Comparison of ENCODE assay signal across 35 mouse cellular contexts in genomic region chr17:91388521-91388920, GRCm38 (mm10).
"Had no signal": no experiment of that assay in that cellular context is flagged by ENCODE, and none has a peak within 500 bp of the region (broad histone marks: within the 10 kb centered on the region; RNA-seq: fewer than 3 reads in every experiment).

No protein-coding gene starts in this region.

- H3K4me2 ChIP-seq: heart, embryonic 11.5 days; heart, embryonic 12.5 days; heart, embryonic 13.5 days; heart, embryonic 15.5 days; hindbrain, embryonic 12.5 days; hindbrain, embryonic 13.5 days; hindbrain, embryonic 14.5 days; hindbrain, embryonic 15.5 days; intestine, embryonic 15.5 days; kidney, embryonic 15.5 days had no signal

- H3K36me3 ChIP-seq: heart, embryonic 12.5 days; heart, embryonic 13.5 days; heart, embryonic 15.5 days; hindbrain, embryonic 10.5 days; hindbrain, embryonic 12.5 days; hindbrain, embryonic 13.5 days; hindbrain, embryonic 15.5 days; intestine, embryonic 15.5 days; kidney, embryonic 15.5 days had no signal

- ATAC-seq: hindbrain, embryonic 16.5 days; hindbrain, postnatal 0 days; inflammation-experienced regulatory T-cells, adult 6 months; intestine, embryonic 15.5 days; intestine, embryonic 16.5 days; intestine, postnatal 0 days had no signal

- H3K9me3 ChIP-seq: heart, embryonic 12.5 days; heart, embryonic 13.5 days; heart, embryonic 15.5 days; hindbrain, embryonic 10.5 days; hindbrain, embryonic 12.5 days; hindbrain, embryonic 13.5 days; hindbrain, embryonic 15.5 days; intestine, embryonic 15.5 days; kidney, embryonic 15.5 days had no signal

- H3K4me1 ChIP-seq: heart, embryonic 12.5 days; heart, embryonic 13.5 days; heart, embryonic 15.5 days; hindbrain, embryonic 10.5 days; hindbrain, embryonic 12.5 days; hindbrain, embryonic 13.5 days; hindbrain, embryonic 15.5 days; intestine, embryonic 15.5 days; kidney, embryonic 15.5 days had no signal

- H3K27ac ChIP-seq: heart, embryonic 13.5 days; heart, embryonic 15.5 days; hindbrain, embryonic 10.5 days; hindbrain, embryonic 12.5 days; hindbrain, embryonic 13.5 days; hindbrain, embryonic 14.5 days; hindbrain, embryonic 15.5 days; hindbrain, postnatal 0 days; intestine, embryonic 15.5 days; kidney, embryonic 15.5 days; kidney, postnatal 0 days; layer of hippocampus, adult 2 months; left cerebral cortex, adult 2 months had no signal

- H3K27me3 ChIP-seq: heart, embryonic 12.5 days; heart, embryonic 13.5 days; heart, embryonic 15.5 days; hindbrain, embryonic 12.5 days; hindbrain, embryonic 13.5 days; hindbrain, embryonic 15.5 days; intestine, embryonic 15.5 days; kidney, embryonic 15.5 days had no signal

- H3K4me3 ChIP-seq: heart, embryonic 12.5 days; heart, embryonic 13.5 days; heart, embryonic 15.5 days; hindbrain, embryonic 10.5 days; hindbrain, embryonic 12.5 days; hindbrain, embryonic 13.5 days; hindbrain, embryonic 15.5 days; intestine, embryonic 15.5 days; kidney, embryonic 15.5 days; layer of hippocampus, adult 2 months; left cerebral cortex, adult 2 months had no signal

- H3K9ac ChIP-seq: heart, embryonic 12.5 days; heart, embryonic 13.5 days; heart, embryonic 15.5 days; hindbrain, embryonic 12.5 days; hindbrain, embryonic 13.5 days; hindbrain, embryonic 14.5 days; hindbrain, embryonic 15.5 days; intestine, embryonic 15.5 days; kidney, embryonic 15.5 days had no signal

- DNase-seq: heart, postnatal 10 days; heart, postnatal 14 days; heart, postnatal 36 days; heart, postnatal 4 days; kidney, adult 11 months; kidney, adult 18-20 months; kidney, adult 2 months; kidney, adult 8-10 months; kidney, adult 9 months; kidney, postnatal 10 days; kidney, postnatal 14 days; kidney, postnatal 25 days; kidney, postnatal 36 days; kidney, postnatal 4 days; layer of hippocampus, adult 9-11 months; layer of hippocampus, postnatal 36 days had no signal
